Mouse (Mus musculus) lung, embryonic 14.5 days (tissue): ENCODE results near the gene Ezh1. TPM values are rescaled to one million over a fixed set of nuclear protein-coding genes. Genes with fewer than 3 reads are reported as not detected.
"Not testable (repeated sequence)": the region's sequence is repeated elsewhere in the genome, so short reads cannot be mapped to it uniquely, and the experiment has no call there.

Experiments
- ATAC-seq: fragments of 200-750 bp; cut with Nextera tagmentation; 2 replicates; pipeline ENCODE4 v1.8.0; 2017; ENCODE audit warnings: mild to moderate bottlenecking, moderate TSS enrichment, moderate library complexity; ENCODE audit not compliant: insufficient read depth
- DNase-seq: peaks from one replicate; pipeline ENCODE4 v3.0.0-alpha.2; 2015
- H3K27ac ChIP-seq: fragments of 300-500 bp; sonication (generic); 2 replicates; pipeline ENCODE4 v1.5.1; 2014; ENCODE audit warnings: low read depth, mild to moderate bottlenecking, moderate library complexity
- H3K27me3 ChIP-seq: fragments of 300-500 bp; sonication (generic); 2 replicates; pipeline ENCODE4 v1.6.1; 2014; ENCODE audit warnings: low read length, control low read depth; ENCODE audit not compliant: insufficient read depth
- H3K36me3 ChIP-seq: fragments of 300-500 bp; sonication (generic); 2 replicates; pipeline ENCODE4 v1.6.1; 2014; ENCODE audit warnings: control low read depth; ENCODE audit not compliant: insufficient read depth
- H3K4me1 ChIP-seq: fragments of 300-500 bp; sonication (generic); 2 replicates; pipeline ENCODE4 v1.6.1; 2014; ENCODE audit warnings: antibody characterized with exemption, control low read depth; ENCODE audit not compliant: insufficient read depth
- H3K4me2 ChIP-seq: fragments of 300-500 bp; sonication (generic); 2 replicates; pipeline ENCODE4 v1.6.1; 2014; ENCODE audit warnings: mild to moderate bottlenecking
- H3K4me3 ChIP-seq: fragments of 300-500 bp; sonication (generic); 2 replicates; pipeline ENCODE4 v1.5.1; 2014; ENCODE audit warnings: low read depth, low read length
- H3K9ac ChIP-seq: fragments of 300-500 bp; sonication (generic); 2 replicates; pipeline ENCODE4 v1.6.1; 2014
- H3K9me3 ChIP-seq: fragments of 300-500 bp; sonication (generic); 2 replicates; pipeline ENCODE4 v1.6.1; 2016; ENCODE audit warnings: low read depth, low read length, control low read depth
- CTCF ChIP-seq: IDR thresholded peaks from 2 replicates; pipeline ENCODE4 v1.5.1; 2016; ENCODE audit warnings: antibody characterized with exemption, low read depth
- WGBS: fragments of 180-500 bp; shearing (Covaris S2); extraction: QIAGEN DNeasy Blood & Tissue Kit; methylation state at CpG from one replicate; pipeline ENCODE4 v1.1.7; 2014; 5-methylcytosine and 5-hydroxymethylcytosine counted together
- polyA plus RNA-seq: library from polyadenylated mRNA; unstranded; fragments of >200 nt; fragmentation: Nextera tagmentation; extraction: Ambion mirVana; gene quantifications from 2 replicates; pipeline ENCODE4 v1.2.1, GENCODE M21; 2014

Ezh1 gene
- polyA plus RNA-seq, 1 experiment from 2014 or later = 18.9 TPM

- 48% methylated on average over 5 of the region's 5 CpGs for WGBS
- Histone ChIP-seq H3K9me3 (no peaks in the 10 kb centered on the region), H3K4me1 (no peaks in the 10 kb centered on the region), H3K27ac (no peak overlapping the region), H3K4me3 (no peak overlapping the region), H3K36me3 (peaks cover 61% of the 10 kb centered on the region), H3K4me2 (no peak overlapping the region), H3K27me3 (peaks cover 38% of the 10 kb centered on the region), H3K9ac (no peak overlapping the region)
- ATAC-seq (no peak), DNase-seq (no peak)
- no peak for TF ChIP-seq CTCF
Observed at GRCm38 (mm10) chr11:101162301-101162700, 64.0 kb downstream of the Ezh1 start.

GRCm38 (mm10) chr11:101161551-101161950, 64.7 kb downstream of the Ezh1 start:
- Histone ChIP-seq H3K4me1 (no peaks in the 10 kb centered on the region), H3K36me3 (peaks cover 53% of the 10 kb centered on the region), H3K27ac (no peak overlapping the region), H3K27me3 (peaks cover 30% of the 10 kb centered on the region), H3K9ac (no peak overlapping the region), H3K4me2 (no peak overlapping the region), H3K4me3 (no peak overlapping the region), H3K9me3 (no peaks in the 10 kb centered on the region)
- WGBS = 84% methylated on average over 15 of the region's 15 CpGs
- DNase-seq (no peak), ATAC-seq (no peak)
- TF ChIP-seq CTCF = no peak

GRCm38 (mm10) chr11:101160981-101161505, 65.2 kb downstream of the Ezh1 start:
- not testable (repeated sequence) for DNase-seq, H3K4me2 ChIP-seq, H3K27ac ChIP-seq, H3K9ac ChIP-seq, ATAC-seq, H3K4me3 ChIP-seq, H3K4me1 ChIP-seq, H3K9me3 ChIP-seq
- Histone ChIP-seq H3K36me3 (peaks cover 48% of the 10 kb centered on the region), H3K27me3 (peaks cover 26% of the 10 kb centered on the region)
- WGBS = 79% methylated on average over 6 of the region's 8 CpGs

- 66% methylated on average over 5 of the region's 10 CpGs for WGBS
Observed at GRCm38 (mm10) chr11:101160151-101160550, 66.1 kb downstream of the Ezh1 start.

GRCm38 (mm10) chr11:101155728-101156371, 70.4 kb downstream of the Ezh1 start, which contains the start of gene Tubg2:
TSS of gene Tubg2 (plus strand) at chr11:101155907.
- ATAC-seq = peak; percentile 85
- H3K27ac ChIP-seq = peak within 1 kb of the TSS; percentile 32; the same call in 1 of the 2 replicates
- 2% methylated on average over 36 of the region's 36 CpGs for WGBS

More at GRCm38 (mm10) chr11:101160151-101160550, 66.1 kb downstream of the Ezh1 start:
- H3K36me3 ChIP-seq = peaks cover 40% of the 10 kb centered on the region
- H3K9me3 ChIP-seq, H3K4me1 ChIP-seq, H3K9ac ChIP-seq, ATAC-seq, DNase-seq, H3K4me3 ChIP-seq, H3K27ac ChIP-seq, H3K4me2 ChIP-seq: not testable (repeated sequence)
- peaks cover 18% of the 10 kb centered on the region for H3K27me3 ChIP-seq

GRCm38 (mm10) chr11:101155151-101155550, 71.1 kb downstream of the Ezh1 start:
- DNase-seq (no peak), ATAC-seq (no peak)
- TF ChIP-seq CTCF = no peak
- no peaks in the 10 kb centered on the region for H3K4me1 ChIP-seq
- H3K27ac ChIP-seq = no peak overlapping the region
- 64% methylated on average over 6 of the region's 6 CpGs for WGBS
- H3K4me3 ChIP-seq = no peak overlapping the region
- H3K27me3 ChIP-seq = no peaks in the 10 kb centered on the region
- no peak overlapping the region for H3K9ac ChIP-seq
- H3K9me3 ChIP-seq = no peaks in the 10 kb centered on the region
- no peaks in the 10 kb centered on the region for H3K36me3 ChIP-seq
- 0 out of 2 replicates have a peak overlapping the region, but pooled peaks have one; percentile 83 for H3K4me2 ChIP-seq

More at GRCm38 (mm10) chr11:101155728-101156371, 70.4 kb downstream of the Ezh1 start, which contains the start of gene Tubg2:
- TF ChIP-seq CTCF = peak; percentile 13; the same call in 1 of the 2 replicates
- DNase-seq = peak; percentile 84
- peak within 1 kb of the TSS; percentile 56 for H3K9ac ChIP-seq
- no peaks in the 10 kb centered on the region for H3K27me3 ChIP-seq
- no peaks in the 10 kb centered on the region for H3K9me3 ChIP-seq
- peak within 1 kb of the TSS; percentile 40 for H3K4me3 ChIP-seq
- no peaks in the 10 kb centered on the region for H3K36me3 ChIP-seq
- no peaks in the 10 kb centered on the region for H3K4me1 ChIP-seq
- peak within 1 kb of the TSS; percentile 83 for H3K4me2 ChIP-seq

GRCm38 (mm10) chr11:101154648-101155047, 71.6 kb downstream of the Ezh1 start:
- DNase-seq (no peak), ATAC-seq (no peak)
- H3K27me3 ChIP-seq = no peaks in the 10 kb centered on the region
- no peaks in the 10 kb centered on the region for H3K4me1 ChIP-seq
- no peak overlapping the region for H3K4me2 ChIP-seq
- no peak overlapping the region for H3K4me3 ChIP-seq
- no peaks in the 10 kb centered on the region for H3K36me3 ChIP-seq
- H3K27ac ChIP-seq = no peak overlapping the region
- TF ChIP-seq CTCF = no peak
- no peaks in the 10 kb centered on the region for H3K9me3 ChIP-seq
- no peak overlapping the region for H3K9ac ChIP-seq
